ENCODE assay signal across 9 mouse cellular contexts in the genomic region with DNA sequence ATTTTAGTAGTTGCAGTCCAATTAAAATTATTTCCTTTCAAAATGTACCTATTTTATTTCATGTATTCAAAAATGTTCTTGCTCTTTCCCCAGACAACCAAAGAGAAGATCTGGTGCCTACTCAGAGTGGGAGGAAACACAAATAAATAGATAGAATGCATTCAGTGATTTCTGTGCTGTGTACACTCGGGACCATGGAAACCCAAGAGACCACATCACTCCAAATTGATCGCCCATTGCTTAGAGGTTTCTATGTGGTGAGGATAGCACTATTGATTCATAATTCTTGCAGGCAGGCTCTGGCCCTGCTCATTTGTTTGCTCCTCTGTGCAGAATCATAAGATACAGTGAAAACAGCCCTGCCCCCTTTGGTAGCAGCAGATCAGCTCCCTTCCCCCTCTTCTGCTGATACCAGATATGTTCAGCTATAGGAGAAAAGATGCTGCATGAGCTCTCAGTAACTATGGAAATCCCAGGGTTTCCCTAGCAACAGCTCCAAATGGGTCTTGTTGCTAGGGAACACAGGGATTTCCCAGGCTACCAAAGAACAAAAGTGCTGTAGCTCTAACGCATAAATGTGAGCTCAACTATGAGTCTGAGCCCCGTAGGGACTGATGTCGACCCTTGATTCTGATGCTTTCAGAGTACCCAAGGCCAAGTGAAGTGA. TPM values are rescaled to one million over a fixed set of nuclear protein-coding genes. Genes with fewer than 3 reads are reported as not detected.
A peak's percentile ranks its signal among the peaks of the same experiment; 100 is the strongest.
DNase-seq lines count a peak whose midpoint lies in the region; ATAC-seq and TF ChIP-seq lines count a peak whose summit lies in the region.
"Had no signal": no experiment of that assay in that cellular context is flagged by ENCODE, and none has a peak within 500 bp of the region (broad histone marks: within the 10 kb centered on the region; RNA-seq: fewer than 3 reads in every experiment).

No protein-coding gene starts in this region.

- ATAC-seq in embryonic facial prominence, embryonic 11.5 days (replicated peaks; ENCODE audit: insufficient number of reproducible peaks, low FRiP score, low TSS enrichment, low read depth), result peak; percentile 91
- peak; percentile 98 for ATAC-seq in hindbrain, embryonic 16.5 days
- ATAC-seq in midbrain, embryonic 11.5 days (ENCODE audit: low FRiP score), result peak; percentile 96
- no peak for ATAC-seq in liver, postnatal 0 days

- H3K9me3 ChIP-seq in embryonic facial prominence, embryonic 11.5 days (replicated peaks; ENCODE audit: control insufficient read depth, low read length), result no peaks in the 10 kb centered on the region
- H3K9me3 ChIP-seq in embryonic facial prominence, embryonic 10.5 days, result no peaks in the 10 kb centered on the region
- H3K9me3 ChIP-seq in hindbrain, embryonic 16.5 days (ENCODE audit: control insufficient read depth, low read length), result no peaks in the 10 kb centered on the region
- H3K9me3 ChIP-seq in midbrain, embryonic 11.5 days (ENCODE audit: control insufficient read depth, low read length), result no peaks in the 10 kb centered on the region
- no peaks in the 10 kb centered on the region for H3K9me3 ChIP-seq in liver, postnatal 0 days (ENCODE audit: low read length)

- TF ChIP-seq CTCF in liver, postnatal 0 days (IDR thresholded peaks at IDR 0.05; ENCODE audit: low read depth), result no peak

- peak; percentile 26 for DNase-seq in embryonic facial prominence, embryonic 11.5 days (ENCODE audit: low spot score)
- DNase-seq in embryonic facial prominence, embryonic 10.5 days (ENCODE audit: low spot score), result no peak
- peak; percentile 91 for DNase-seq in midbrain, embryonic 11.5 days (ENCODE audit: low spot score, missing footprints)
- peak; percentile 44 for DNase-seq in right cerebral cortex, postnatal 25 days
- no peak for DNase-seq in liver, postnatal 0 days
- DNase-seq in adrenal gland, postnatal 14 days, result no peak
- no peak for DNase-seq in kidney, postnatal 14 days
- DNase-seq: cerebellum, adult 8-10 months had no signal

- H3K4me2 ChIP-seq in embryonic facial prominence, embryonic 11.5 days (ENCODE audit: low read depth, low read length), result no peak overlapping the region
- peak overlapping the region; percentile 27 for H3K4me2 ChIP-seq in hindbrain, embryonic 16.5 days (ENCODE audit: low read length)
- H3K4me2 ChIP-seq in midbrain, embryonic 11.5 days, result no peak overlapping the region
- H3K4me2 ChIP-seq in liver, postnatal 0 days (ENCODE audit: low read depth, low read length), result no peak overlapping the region

- H3K4me1 ChIP-seq in embryonic facial prominence, embryonic 11.5 days (ENCODE audit: control insufficient read depth, insufficient read depth, low read length), result no peaks in the 10 kb centered on the region
- no peaks in the 10 kb centered on the region for H3K4me1 ChIP-seq in embryonic facial prominence, embryonic 10.5 days
- H3K4me1 ChIP-seq in hindbrain, embryonic 16.5 days (ENCODE audit: control insufficient read depth, insufficient read depth, low read depth, low read length), result peaks cover 4% of the 10 kb centered on the region; the same call in 1 of the 2 replicates
- H3K4me1 ChIP-seq in midbrain, embryonic 11.5 days (ENCODE audit: control insufficient read depth, insufficient read depth, low read length), result 0 out of 2 replicates have a peak, but pooled peaks cover 3% of the 10 kb centered on the region
- H3K4me1 ChIP-seq in liver, postnatal 0 days (ENCODE audit: insufficient read depth), result no peaks in the 10 kb centered on the region

- 68% methylated on average over 5 of the region's 5 CpGs for WGBS in embryonic facial prominence, embryonic 11.5 days
- 63% methylated on average over 5 of the region's 5 CpGs for whole genome bisulfite sequencing in embryonic facial prominence, embryonic 10.5 days
- WGBS in hindbrain, embryonic 16.5 days, result 33% methylated on average over 5 of the region's 5 CpGs
- WGBS in midbrain, embryonic 11.5 days, result 48% methylated on average over 5 of the region's 5 CpGs
- 63% methylated on average over 5 of the region's 5 CpGs for WGBS in liver, postnatal 0 days (ENCODE audit: insufficient replicate concordance)

- no peak overlapping the region for H3K27ac ChIP-seq in embryonic facial prominence, embryonic 11.5 days (replicated peaks; ENCODE audit: low read depth, low read length)
- no peak overlapping the region for H3K27ac ChIP-seq in embryonic facial prominence, embryonic 10.5 days (replicated peaks)
- H3K27ac ChIP-seq in hindbrain, embryonic 16.5 days (ENCODE audit: low read depth, low read length), result peak overlapping the region; percentile 61
- peak overlapping the region; percentile 68 for H3K27ac ChIP-seq in midbrain, embryonic 11.5 days (ENCODE audit: low read depth, low read length)
- H3K27ac ChIP-seq in liver, postnatal 0 days (ENCODE audit: low read depth), result no peak overlapping the region

- H3K36me3 ChIP-seq in embryonic facial prominence, embryonic 11.5 days (replicated peaks; ENCODE audit: control insufficient read depth, insufficient read depth, low read depth, low read length), result no peaks in the 10 kb centered on the region
- no peaks in the 10 kb centered on the region for H3K36me3 ChIP-seq in embryonic facial prominence, embryonic 10.5 days (replicated peaks)
- H3K36me3 ChIP-seq in hindbrain, embryonic 16.5 days (ENCODE audit: control insufficient read depth, insufficient read depth, low read length), result no peaks in the 10 kb centered on the region
- no peaks in the 10 kb centered on the region for H3K36me3 ChIP-seq in midbrain, embryonic 11.5 days (ENCODE audit: control insufficient read depth, insufficient read depth, low read length)
- no peaks in the 10 kb centered on the region for H3K36me3 ChIP-seq in liver, postnatal 0 days (replicated peaks; ENCODE audit: insufficient read depth, low read length)

- H3K27me3 ChIP-seq in embryonic facial prominence, embryonic 11.5 days (ENCODE audit: control insufficient read depth, insufficient read depth, low read length), result no peaks in the 10 kb centered on the region
- no peaks in the 10 kb centered on the region; the same call in 1 of the 2 replicates for H3K27me3 ChIP-seq in embryonic facial prominence, embryonic 10.5 days (replicated peaks; ENCODE audit: low read depth, poor library complexity, severe bottlenecking)
- no peaks in the 10 kb centered on the region for H3K27me3 ChIP-seq in hindbrain, embryonic 16.5 days (replicated peaks; ENCODE audit: control insufficient read depth, insufficient read depth, low read length)
- H3K27me3 ChIP-seq in midbrain, embryonic 11.5 days (ENCODE audit: control insufficient read depth, insufficient read depth, low read length), result no peaks in the 10 kb centered on the region
- H3K27me3 ChIP-seq in liver, postnatal 0 days (ENCODE audit: insufficient read depth, low read length), result no peaks in the 10 kb centered on the region

- no peak for TF ChIP-seq EP300 in liver, postnatal 0 days (IDR thresholded peaks at IDR 0.05; ENCODE audit: low read depth)

- no peak overlapping the region for H3K9ac ChIP-seq in embryonic facial prominence, embryonic 11.5 days (replicated peaks; ENCODE audit: low read length)
- H3K9ac ChIP-seq in hindbrain, embryonic 16.5 days (ENCODE audit: low read depth, low read length), result no peak overlapping the region
- H3K9ac ChIP-seq in midbrain, embryonic 11.5 days (ENCODE audit: low read length), result no peak overlapping the region
- no peak overlapping the region for H3K9ac ChIP-seq in liver, postnatal 0 days (replicated peaks)

- no peak overlapping the region for H3K4me3 ChIP-seq in embryonic facial prominence, embryonic 11.5 days (ENCODE audit: low read depth, low read length)
- no peak overlapping the region for H3K4me3 ChIP-seq in embryonic facial prominence, embryonic 10.5 days
- no peak overlapping the region for H3K4me3 ChIP-seq in hindbrain, embryonic 16.5 days (ENCODE audit: low read length)
- no peak overlapping the region for H3K4me3 ChIP-seq in midbrain, embryonic 11.5 days (ENCODE audit: low read depth, low read length)
- no peak overlapping the region for H3K4me3 ChIP-seq in liver, postnatal 0 days (ENCODE audit: low read depth, low read length)

RNA-seq across cellular contexts. Expression of a gene that starts 22.7 kb away (rescaled TPM):
- polyA plus RNA-seq in embryonic facial prominence, embryonic 11.5 days (2014; fragmentation: Nextera tagmentation; extraction: Ambion mirVana), result 114 and 127 TPM in 2 replicates
- polyA plus RNA-seq in embryonic facial prominence, embryonic 10.5 days (2016; fragmentation: Nextera tagmentation; extraction: Ambion mirVana), result 91.1 and 94.6 TPM in 2 replicates
- 66.8 and 70.1 TPM in 2 replicates for polyA plus RNA-seq in hindbrain, embryonic 16.5 days (2015; fragmentation: Nextera tagmentation; extraction: Ambion mirVana)
- polyA plus RNA-seq in midbrain, embryonic 11.5 days (2014; fragmentation: Nextera tagmentation; extraction: Ambion mirVana), result 136 and 148 TPM in 2 replicates
- 25.9 and 26.1 TPM in 2 replicates for polyA plus RNA-seq in liver, postnatal 0 days (2015; fragmentation: Nextera tagmentation; extraction: Ambion mirVana)
- total RNA-seq in adrenal gland, postnatal 14 days (2021), result 34.6 and 38.7 TPM in 2 replicates

RNA-seq across cellular contexts. Expression of a gene that starts 22.8 kb away (rescaled TPM):
- polyA plus RNA-seq in embryonic facial prominence, embryonic 11.5 days (2014; fragmentation: Nextera tagmentation; extraction: Ambion mirVana), result 37.0 and 42.3 TPM in 2 replicates
- 34.0 and 36.4 TPM in 2 replicates for polyA plus RNA-seq in embryonic facial prominence, embryonic 10.5 days (2016; fragmentation: Nextera tagmentation; extraction: Ambion mirVana)
- 51.2 and 54.5 TPM in 2 replicates for polyA plus RNA-seq in hindbrain, embryonic 16.5 days (2015; fragmentation: Nextera tagmentation; extraction: Ambion mirVana)
- 52.5 and 54.4 TPM in 2 replicates for polyA plus RNA-seq in midbrain, embryonic 11.5 days (2014; fragmentation: Nextera tagmentation; extraction: Ambion mirVana)
- polyA plus RNA-seq in liver, postnatal 0 days (2015; fragmentation: Nextera tagmentation; extraction: Ambion mirVana), result 10.8 and 11.5 TPM in 2 replicates
- 21.4 and 29.1 TPM in 2 replicates for total RNA-seq in adrenal gland, postnatal 14 days (2021)

Comparison
In these comparisons a context has a peak if more than half of its experiments do, and no peak if none do; other contexts are left out.
1. DNase-seq: peak in embryonic facial prominence, embryonic 11.5 days (single experiment), midbrain, embryonic 11.5 days (single experiment) and right cerebral cortex, postnatal 25 days (single experiment); none in embryonic facial prominence, embryonic 10.5 days (single experiment), liver, postnatal 0 days (single experiment), adrenal gland, postnatal 14 days (single experiment) and kidney, postnatal 14 days (single experiment).
2. H3K27ac ChIP-seq: peak in hindbrain, embryonic 16.5 days (single experiment) and midbrain, embryonic 11.5 days (single experiment); none in embryonic facial prominence, embryonic 11.5 days (single experiment), embryonic facial prominence, embryonic 10.5 days (single experiment) and liver, postnatal 0 days (single experiment).